Mouse (Mus musculus): ENCODE results near the gene Ccdc34.

DNA sequence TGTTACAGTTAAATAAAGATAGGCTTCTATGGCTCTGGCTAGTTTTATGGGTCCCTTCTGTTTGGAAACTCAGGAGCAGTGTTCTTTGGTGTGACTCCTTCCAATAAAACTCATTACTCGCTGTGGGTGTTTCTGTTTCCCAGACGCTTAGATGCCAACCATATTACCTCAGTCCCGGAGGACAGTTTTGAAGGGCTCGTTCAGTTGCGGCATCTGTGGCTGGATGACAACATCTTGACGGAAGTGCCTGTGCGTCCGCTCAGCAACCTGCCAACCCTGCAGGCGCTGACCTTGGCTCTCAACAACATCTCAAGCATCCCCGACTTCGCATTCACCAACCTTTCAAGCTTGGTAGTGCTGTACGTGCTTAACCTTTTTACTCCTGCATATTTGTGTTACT lies 21.2 kb upstream of the Ccdc34 start:
- TF ChIP-seq CTCF (IDR thresholded peaks at IDR 0.05; ENCODE audit: low read depth): no peak
- no peak for TF ChIP-seq EP300 (IDR thresholded peaks at IDR 0.05; ENCODE audit: low read depth)
